Mouse (Mus musculus) bone marrow, adult 2 months (tissue): ENCODE data around the gene Dusp12. TPM values are rescaled to one million over a fixed set of nuclear protein-coding genes. Genes with fewer than 3 reads are reported as not detected.

Experiments
- H3K27ac ChIP-seq: fragments of 200-500 bp; 2 replicates; pipeline ENCODE4 v1.5.1; 2012; ENCODE audit warnings: low read depth, mild to moderate bottlenecking, control low read depth, inconsistent platforms, low read length; ENCODE audit not compliant: control insufficient read depth, poor library complexity, insufficient read depth
- H3K4me1 ChIP-seq: fragments of 200-500 bp; 2 replicates; pipeline ENCODE4 v1.6.1; 2011; ENCODE audit warnings: low read length; ENCODE audit not compliant: control insufficient read depth, insufficient read depth
- H3K4me3 ChIP-seq: fragments of 200-500 bp; replicated peaks from 2 replicates; pipeline ENCODE3; 2011; ENCODE audit warnings: mild to moderate bottlenecking, low read depth, low read length, control low read depth; ENCODE audit not compliant: control insufficient read depth
- CTCF ChIP-seq: fragments of 200-500 bp; IDR thresholded peaks from 2 replicates; pipeline ENCODE4 v1.5.1; 2011; ENCODE audit warnings: low read length, control low read depth; ENCODE audit not compliant: control insufficient read depth, insufficient read depth
- POLR2A ChIP-seq: fragments of 200-500 bp; IDR thresholded peaks from 2 replicates; pipeline ENCODE4 v1.6.1; 2011; ENCODE audit warnings: low read depth, mild to moderate bottlenecking, control low read depth, low read length, borderline replicate concordance; ENCODE audit not compliant: control insufficient read depth
- WGBS: fragments of 180-500 bp; shearing (Covaris S2); methylation state at CpG from one replicate; pipeline ENCODE4 v1.1.7; 2018; 5-methylcytosine and 5-hydroxymethylcytosine counted together
- polyA plus RNA-seq: library from polyadenylated mRNA; stranded (reverse); fragments of >200 nt; gene quantifications from 2 replicates; pipeline ENCODE4 v1.2.4, GENCODE M21; 2011; ENCODE audit warnings: low replicate concordance; ENCODE audit not compliant: missing spikeins, insufficient read depth, insufficient read length

Gene Dusp12
- 7.5 and 18.2 TPM in 2 replicates for polyA plus RNA-seq

DNA sequence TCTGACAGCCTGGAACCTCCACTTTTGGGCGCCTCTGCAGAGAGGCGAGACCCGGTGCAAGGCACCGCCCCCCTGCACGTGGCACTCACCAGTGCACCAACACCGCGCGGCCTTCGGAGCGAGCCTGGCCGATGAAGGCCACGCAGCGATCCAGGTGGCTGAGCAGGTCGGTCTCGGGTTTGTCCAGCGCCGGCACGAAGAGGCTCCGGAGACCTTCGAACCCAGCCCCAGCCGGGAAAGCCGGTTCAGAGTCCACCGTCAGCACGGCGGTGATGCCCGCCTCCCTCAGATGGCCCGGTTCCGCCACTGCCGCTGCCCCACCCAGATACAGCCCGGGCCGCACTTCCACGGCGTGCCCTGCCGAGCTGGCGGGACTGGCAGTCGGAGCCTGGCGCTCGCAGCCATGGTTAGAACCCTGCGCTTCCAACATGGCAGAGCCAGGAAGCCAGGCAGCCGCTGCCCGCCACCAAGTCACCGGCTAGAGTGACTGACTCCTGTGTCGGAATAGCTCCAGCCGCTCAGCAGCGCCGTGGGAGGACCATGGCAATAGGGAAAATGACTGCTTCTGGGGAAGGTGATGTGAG, at the start of gene Dusp12, which contains the start of gene Gm26620:
Gene Dusp12 (minus strand): TSS at position 563 of the 584 bp plus-strand sequence.
Gene Gm26620 (plus strand): TSS at position 88 of the 584 bp plus-strand sequence.
- Histone ChIP-seq H3K4me3 (peak within 1 kb of the TSS; percentile 68), H3K4me1 (no peaks in the 10 kb centered on the region; the same call in 1 of the 2 replicates), H3K27ac (peak within 1 kb of the TSS; percentile 18; the same call in 1 of the 2 replicates)
- TF ChIP-seq CTCF (peak; percentile 61), POLR2A (peak; percentile 49; the same call in 1 of the 2 replicates)
- WGBS, result under 1% methylated on average over 46 of the region's 46 CpGs

DNA sequence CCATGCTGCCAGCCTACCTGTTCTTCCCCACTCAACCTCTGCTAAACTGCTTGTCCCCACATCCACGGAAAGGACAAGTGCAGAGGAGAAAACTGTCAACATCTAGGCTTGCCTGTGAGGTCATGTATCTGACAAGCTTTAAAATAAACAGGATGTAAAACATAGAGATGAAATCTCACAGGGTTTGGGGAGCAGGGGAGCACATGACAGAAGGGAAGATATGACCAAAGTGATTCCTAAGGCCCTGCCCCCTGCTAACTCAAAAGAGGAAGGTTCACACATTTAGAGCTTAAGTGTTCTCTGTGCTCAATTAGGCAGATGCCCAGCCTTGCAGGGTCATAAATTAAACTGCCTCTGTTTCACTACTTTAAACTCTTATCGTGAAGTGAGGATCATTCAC, 49.0 kb upstream of the Dusp12 start:
- Histone ChIP-seq H3K4me1 (peaks cover 5% of the 10 kb centered on the region), H3K27ac (peak overlapping the region; percentile 81), H3K4me3 (no peak overlapping the region)
- TF ChIP-seq CTCF (no peak), POLR2A (no peak)
- 13% methylated on average over 2 of the region's 2 CpGs for WGBS

DNA sequence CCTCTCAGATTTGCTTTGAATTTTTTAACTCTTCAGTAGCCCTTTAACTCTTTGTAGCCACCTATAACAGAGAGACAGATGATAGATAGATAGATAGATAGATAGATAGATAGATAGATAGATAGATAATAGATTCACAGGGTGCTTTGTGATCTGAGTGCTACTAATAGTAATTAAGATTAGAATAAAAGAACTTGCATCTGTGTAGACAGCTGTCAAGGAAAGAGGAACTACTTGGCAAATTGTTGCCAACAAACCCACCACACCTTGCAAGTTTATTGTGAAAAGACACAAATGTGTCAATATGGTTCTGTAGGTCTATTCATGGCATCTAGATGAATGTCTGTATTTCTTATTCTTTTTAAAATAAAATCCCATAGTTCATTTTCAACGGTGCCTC, 48.6 kb upstream of the Dusp12 start:
- Histone ChIP-seq H3K4me1 (peaks cover 2% of the 10 kb centered on the region), H3K27ac (peak overlapping the region; percentile 81), H3K4me3 (no peak overlapping the region)
- WGBS, result 48% methylated on average over 1 of the region's 1 CpGs
- no peak for TF ChIP-seq POLR2A
- no peak for TF ChIP-seq CTCF

DNA sequence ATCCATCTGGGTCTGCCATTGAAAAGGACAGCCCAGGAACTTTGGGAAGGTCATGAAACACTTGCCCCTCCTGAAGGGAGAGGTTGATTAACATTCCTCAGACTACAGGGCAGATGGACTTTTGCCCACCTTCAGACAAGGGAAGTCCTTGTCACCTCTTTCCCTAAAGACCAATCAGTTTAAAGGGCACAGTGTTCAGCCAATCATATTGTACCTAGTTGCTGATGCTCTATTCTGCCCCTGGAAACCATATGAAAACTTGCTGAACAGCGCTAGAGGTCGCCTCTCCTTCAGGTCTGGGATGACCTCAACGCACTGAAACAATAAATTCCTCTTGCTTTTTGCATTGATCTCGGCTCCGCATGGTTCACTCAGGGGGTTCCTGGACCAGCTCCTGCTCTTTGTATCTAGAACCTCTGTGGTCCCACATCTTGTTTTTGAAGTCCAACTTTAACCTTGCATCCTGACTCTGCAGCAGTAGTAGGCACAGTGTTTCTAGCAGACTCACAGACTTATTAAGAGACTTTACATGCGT, 48.1 kb upstream of the Dusp12 start:
- 85% methylated on average over 6 of the region's 6 CpGs for WGBS
- Histone ChIP-seq H3K4me1 (peaks cover 2% of the 10 kb centered on the region), H3K4me3 (no peak overlapping the region), H3K27ac (peak overlapping the region; percentile 38; the same call in 1 of the 2 replicates)
- TF ChIP-seq CTCF (no peak), POLR2A (no peak)

DNA sequence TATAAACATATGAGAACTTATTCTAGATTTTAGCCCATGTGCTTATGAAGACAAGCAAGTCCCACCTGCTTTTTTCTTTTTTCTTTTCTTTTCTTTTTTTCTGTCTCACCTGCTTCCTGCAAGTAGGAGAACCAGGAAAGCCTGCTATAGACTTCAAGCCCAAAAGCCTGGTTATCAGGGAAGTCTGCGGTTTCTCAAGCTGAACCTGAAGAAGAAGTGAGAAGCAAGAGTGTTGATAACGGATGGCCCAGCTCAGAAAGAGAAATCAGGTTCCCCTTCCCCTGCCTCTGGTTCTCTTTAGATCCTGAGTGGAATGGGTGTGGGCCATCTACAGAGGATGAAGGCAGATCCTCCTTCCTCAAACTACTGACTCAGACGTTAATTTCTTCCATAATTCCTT, 46.7 kb upstream of the Dusp12 start:
- Histone ChIP-seq H3K4me1 (peaks cover 4% of the 10 kb centered on the region), H3K4me3 (no peak overlapping the region), H3K27ac (peak overlapping the region; percentile 34; the same call in 1 of the 2 replicates)
- TF ChIP-seq POLR2A, result no peak
- TF ChIP-seq CTCF, result no peak
- 21% methylated on average over 3 of the region's 3 CpGs for WGBS

DNA sequence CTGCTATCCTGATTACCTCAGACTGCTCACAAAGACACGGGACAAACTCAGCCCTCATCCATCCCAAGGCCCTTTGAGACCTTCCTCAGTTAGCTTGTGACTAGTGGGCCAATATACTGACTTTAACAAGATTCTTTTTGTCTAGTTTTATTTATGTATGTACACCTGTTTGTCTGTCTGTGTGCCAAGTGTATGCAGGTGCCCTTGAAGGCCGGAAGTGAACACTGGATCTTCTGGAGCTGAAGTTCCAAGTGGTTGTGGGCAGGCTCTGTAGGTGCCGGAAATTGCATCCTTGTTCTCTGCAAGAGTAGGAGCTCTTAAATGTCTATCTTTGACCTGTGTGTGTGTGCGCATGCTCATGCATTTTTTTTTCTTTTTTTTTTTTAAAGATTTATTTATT, 43.9 kb upstream of the Dusp12 start:
- H3K27ac ChIP-seq, result peak overlapping the region; percentile 86
- H3K4me3 ChIP-seq, result no peak overlapping the region
- TF ChIP-seq POLR2A (no peak), CTCF (no peak)
- 78% methylated on average over 4 of the region's 4 CpGs for WGBS
- peaks cover 5% of the 10 kb centered on the region for H3K4me1 ChIP-seq

DNA sequence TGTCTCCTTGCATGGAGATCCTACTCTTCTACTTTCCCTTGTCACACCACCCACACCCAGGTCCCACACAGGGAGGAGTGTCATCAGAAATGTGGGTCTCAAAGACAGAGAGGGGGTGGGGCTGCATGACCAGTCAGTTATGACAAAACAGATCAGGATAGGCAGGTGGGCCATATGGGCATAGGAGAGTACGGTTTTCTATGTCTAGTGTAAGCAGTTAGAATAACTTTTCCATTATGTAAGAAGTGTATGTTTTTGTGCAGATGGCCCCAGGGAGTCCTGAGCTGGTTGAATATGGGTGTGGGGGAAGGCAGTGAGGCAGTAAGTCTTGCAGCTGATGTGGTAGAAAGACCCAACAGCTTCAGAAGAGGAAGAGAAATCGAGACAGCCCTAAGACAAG, 43.1 kb upstream of the Dusp12 start:
- Histone ChIP-seq H3K4me1 (peaks cover 6% of the 10 kb centered on the region), H3K4me3 (no peak overlapping the region), H3K27ac (peak overlapping the region; percentile 95)
- TF ChIP-seq POLR2A (no peak), CTCF (no peak)
- WGBS, result 31% methylated on average over 2 of the region's 2 CpGs

DNA sequence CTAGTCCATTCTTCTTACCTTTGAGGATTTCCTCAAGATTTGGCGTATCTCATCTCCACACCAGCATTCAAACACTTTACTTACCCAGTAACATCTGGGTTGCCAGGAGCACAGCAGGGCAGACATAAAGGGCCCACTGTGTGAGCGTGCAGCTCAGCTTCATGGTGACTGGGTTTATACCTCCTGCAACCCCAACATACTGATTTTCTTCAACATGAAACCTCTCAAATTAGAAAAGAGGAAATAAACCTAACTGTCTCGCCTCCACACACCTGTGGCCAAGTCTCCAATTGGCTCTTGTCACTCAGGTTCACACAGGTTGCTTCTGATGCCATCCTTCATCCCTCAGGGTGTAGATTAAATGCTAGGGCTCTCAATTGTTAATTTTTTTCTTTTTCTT, 42.0 kb upstream of the Dusp12 start, which contains the start of gene Fcrla:
Gene Fcrla (minus strand): TSS at position 206 of the 400 bp plus-strand sequence.
- WGBS, result 56% methylated on average over 3 of the region's 3 CpGs
- peak within 1 kb of the TSS; percentile 95 for H3K27ac ChIP-seq
- H3K4me1 ChIP-seq, result peaks cover 5% of the 10 kb centered on the region
- TF ChIP-seq POLR2A, result 0 out of 2 replicates have a peak, but pooled peaks have one; percentile 41
- no peak for TF ChIP-seq CTCF
- H3K4me3 ChIP-seq, result peak within 1 kb of the TSS; percentile 65

DNA sequence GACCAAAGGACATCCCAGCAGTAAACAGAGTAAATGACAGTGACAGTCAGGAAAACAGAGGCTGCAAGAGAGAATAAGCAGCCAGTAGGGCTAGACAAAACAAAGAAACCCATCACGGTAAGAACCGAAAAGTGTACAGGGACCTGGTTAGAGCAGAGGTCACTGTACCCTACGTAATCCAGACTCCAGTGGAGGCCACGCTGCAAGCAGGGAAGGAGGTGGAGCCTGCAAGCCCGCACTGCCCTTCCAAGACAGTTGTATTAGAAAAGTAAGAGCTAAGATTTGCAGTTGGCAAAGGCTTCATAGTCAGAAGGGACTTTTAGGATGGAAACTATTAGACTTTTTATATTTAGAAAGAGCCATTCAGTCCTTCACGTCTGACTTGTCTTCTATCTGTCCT, 41.6 kb upstream of the Dusp12 start:
- TF ChIP-seq POLR2A (no peak), CTCF (no peak)
- WGBS, result 65% methylated on average over 6 of the region's 6 CpGs
- peak overlapping the region; percentile 65 for H3K4me3 ChIP-seq
- H3K4me1 ChIP-seq, result peaks cover 5% of the 10 kb centered on the region
- peak overlapping the region; percentile 76 for H3K27ac ChIP-seq
